Mouse (Mus musculus) E14TG2a.4 (cell line): ENCODE measurements around the gene Herpud1.

Experiments
- H3K27me3 ChIP-seq: 2 replicates; pipeline ENCODE4 v1.6.1; 2014; ENCODE audit warnings: low read length, control low read depth; ENCODE audit not compliant: insufficient read depth
- H3K36me3 ChIP-seq: 2 replicates; pipeline ENCODE4 v1.6.1; 2014; ENCODE audit warnings: low read length, control low read depth; ENCODE audit not compliant: insufficient read depth
- H3K4me1 ChIP-seq: replicated peaks from 2 replicates; pipeline ENCODE4 v1.6.1; 2014; ENCODE audit warnings: low read depth, low read length, control low read depth
- H3K4me3 ChIP-seq: replicated peaks from 2 replicates; pipeline ENCODE4 v1.5.1; 2014; ENCODE audit warnings: mild to moderate bottlenecking, low read length
- H3K9me3 ChIP-seq: 2 replicates; pipeline ENCODE4 v1.6.1; 2014; ENCODE audit warnings: low read length, control low read depth
- CTCF ChIP-seq: conservative IDR thresholded peaks from 2 replicates; pipeline ENCODE4 v1.5.1; 2014; ENCODE audit warnings: low read length
- NANOG ChIP-seq: IDR thresholded peaks from 2 replicates; pipeline ENCODE4 v1.6.1; 2014; ENCODE audit warnings: borderline replicate concordance, low read length, mixed read lengths
- POU5F1 ChIP-seq: IDR thresholded peaks from 2 replicates; pipeline ENCODE4 v1.6.1; 2014; ENCODE audit warnings: low read length, borderline replicate concordance

Gene Herpud1

DNA sequence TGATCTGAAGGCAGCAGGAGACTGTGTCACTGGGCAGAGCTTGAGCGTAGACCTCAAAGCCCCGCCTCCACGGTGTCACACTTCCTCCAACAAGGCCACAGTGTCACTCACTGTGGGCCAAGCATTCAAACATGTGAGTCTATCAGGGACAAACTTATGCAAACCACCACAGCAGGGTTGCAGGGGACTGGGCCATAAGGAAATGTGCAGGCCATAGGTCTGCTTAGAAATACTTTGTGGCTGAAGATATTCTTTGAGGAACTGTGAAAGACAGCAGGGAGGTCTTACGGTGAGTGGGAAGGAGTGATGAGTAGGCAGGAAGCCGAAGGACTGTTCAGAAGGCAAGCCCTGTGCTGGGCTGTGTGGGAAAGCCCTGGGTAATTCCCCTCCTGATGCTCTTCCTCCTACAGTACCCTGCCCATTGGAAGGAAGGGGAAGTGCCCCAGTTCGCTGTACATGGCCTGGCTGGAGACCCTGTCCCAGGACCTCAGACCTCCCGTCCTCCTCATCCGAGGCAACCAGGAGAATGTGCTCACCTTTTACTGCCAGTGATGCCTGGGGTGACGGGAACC, 20.7 kb upstream of the Herpud1 start:
- no peaks in the 10 kb centered on the region for H3K4me1 ChIP-seq
- H3K27me3 ChIP-seq: no peaks in the 10 kb centered on the region
- no peak overlapping the region for H3K4me3 ChIP-seq
- no peak for TF ChIP-seq POU5F1
- no peak for TF ChIP-seq NANOG
- TF ChIP-seq CTCF: no peak
- H3K36me3 ChIP-seq: no peaks in the 10 kb centered on the region
- peaks cover 33% of the 10 kb centered on the region for H3K9me3 ChIP-seq

DNA sequence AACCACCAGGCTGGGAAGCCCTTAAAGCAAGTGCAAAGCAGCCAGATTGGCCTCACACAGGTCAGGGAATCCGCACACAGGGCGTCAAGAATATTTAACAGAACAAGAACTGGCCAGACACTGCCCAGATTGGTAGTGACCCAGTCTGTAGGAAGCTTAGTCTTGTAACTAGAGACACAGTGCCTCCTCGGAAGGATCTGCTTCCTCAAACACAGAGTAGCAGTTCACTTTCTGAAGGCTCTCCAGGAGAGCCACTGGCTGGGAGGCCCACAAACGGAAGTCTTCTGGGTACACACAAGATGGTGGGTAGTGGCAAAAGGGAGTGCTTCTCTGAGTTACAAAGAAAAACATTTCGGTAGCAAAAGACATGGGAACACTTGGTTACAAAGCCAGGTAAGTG, 15.4 kb upstream of the Herpud1 start:
- Histone ChIP-seq H3K4me3 (no peak overlapping the region), H3K27me3 (no peaks in the 10 kb centered on the region), H3K36me3 (no peaks in the 10 kb centered on the region), H3K9me3 (peaks cover 66% of the 10 kb centered on the region), H3K4me1 (no peaks in the 10 kb centered on the region)
- TF ChIP-seq CTCF: no peak
- no peak for TF ChIP-seq POU5F1

DNA sequence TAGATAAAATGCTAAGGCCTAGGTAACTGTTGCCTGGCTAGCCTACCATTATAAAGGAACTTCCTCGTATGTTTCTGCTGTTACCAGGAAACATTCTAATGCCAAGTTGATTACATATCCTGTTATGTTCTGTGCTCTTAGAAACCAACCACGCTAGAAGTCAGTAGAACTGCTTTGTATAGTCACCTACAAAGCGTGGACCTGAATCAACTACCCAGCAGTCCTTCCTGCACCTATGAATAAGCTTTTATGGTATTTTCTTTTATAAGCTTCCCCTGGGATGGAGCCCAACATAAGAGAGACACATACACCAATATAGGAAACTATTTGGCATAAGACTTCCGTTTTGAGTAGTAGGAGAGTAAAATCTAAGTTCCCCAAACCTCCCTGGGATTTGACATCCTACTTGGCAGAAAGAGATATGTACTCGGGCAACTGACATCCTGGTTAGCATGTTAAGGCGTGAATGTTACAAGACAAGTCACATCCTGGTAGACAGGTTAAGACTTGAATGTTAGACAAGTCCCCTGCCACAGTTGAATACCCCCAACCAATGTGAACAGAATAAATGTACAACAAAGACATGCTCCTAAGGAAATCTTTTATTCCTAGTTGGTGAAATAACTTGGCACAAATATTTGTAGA, 13.2 kb upstream of the Herpud1 start:
- 0 out of 2 replicates have a peak, but pooled peaks cover 4% of the 10 kb centered on the region for H3K27me3 ChIP-seq
- no peaks in the 10 kb centered on the region for H3K36me3 ChIP-seq
- H3K4me1 ChIP-seq: no peaks in the 10 kb centered on the region
- peaks cover 55% of the 10 kb centered on the region for H3K9me3 ChIP-seq
- TF ChIP-seq POU5F1 (no peak), CTCF (no peak), NANOG (no peak)
- H3K4me3 ChIP-seq: no peak overlapping the region

DNA sequence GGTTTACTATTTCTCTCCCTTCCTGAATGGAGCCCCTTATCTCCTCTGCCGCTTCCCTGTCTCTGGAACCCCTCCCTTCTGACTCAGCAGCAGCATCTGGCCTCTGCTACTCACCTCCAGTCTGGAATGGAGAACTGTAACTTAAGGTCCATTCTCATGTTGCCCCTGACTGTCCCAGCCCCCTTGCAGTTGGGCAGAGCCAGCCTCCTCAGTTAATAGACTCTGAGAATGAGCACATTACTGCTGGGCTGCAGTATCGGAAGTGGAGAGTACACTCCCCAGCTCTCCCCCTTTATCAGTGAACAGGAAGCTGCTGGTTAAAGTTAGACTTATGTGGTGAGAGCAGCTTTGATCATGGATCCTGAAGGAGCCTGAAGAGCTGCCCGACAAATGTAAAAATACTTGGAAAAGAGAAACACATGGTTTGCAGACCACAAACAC, 10.7 kb upstream of the Herpud1 start:
- Histone ChIP-seq H3K4me3 (no peak overlapping the region), H3K4me1 (no peaks in the 10 kb centered on the region; the same call in 1 of the 2 replicates), H3K27me3 (peaks cover 12% of the 10 kb centered on the region), H3K9me3 (peaks cover 33% of the 10 kb centered on the region), H3K36me3 (no peaks in the 10 kb centered on the region)
- no peak for TF ChIP-seq POU5F1
- TF ChIP-seq NANOG: no peak
- no peak for TF ChIP-seq CTCF

DNA sequence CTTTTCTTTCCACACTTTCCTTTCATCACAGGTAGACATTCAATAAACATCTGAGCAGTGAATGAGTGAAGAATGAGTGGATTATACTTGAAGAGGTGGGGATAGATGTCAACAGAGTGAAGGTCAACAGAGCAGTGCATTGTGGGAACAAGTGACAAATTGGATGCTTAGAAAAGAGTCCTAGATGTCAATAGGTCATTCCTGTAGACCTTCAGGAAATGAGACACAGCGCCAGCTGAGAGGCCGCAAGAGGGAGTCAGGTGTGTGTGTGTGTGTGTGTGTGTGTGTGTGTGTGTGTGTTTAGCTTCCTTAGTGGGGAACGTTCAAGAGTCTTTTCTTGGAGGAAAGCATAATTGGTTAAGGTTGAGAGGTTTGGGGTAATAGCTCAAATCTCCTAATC, 10.1 kb upstream of the Herpud1 start:
- H3K4me1 ChIP-seq: no peaks in the 10 kb centered on the region; the same call in 1 of the 2 replicates
- H3K9me3 ChIP-seq: peaks cover 27% of the 10 kb centered on the region
- no peak overlapping the region for H3K4me3 ChIP-seq
- TF ChIP-seq NANOG: no peak
- TF ChIP-seq CTCF: no peak
- TF ChIP-seq POU5F1: no peak
- peaks cover 12% of the 10 kb centered on the region for H3K27me3 ChIP-seq
- H3K36me3 ChIP-seq: no peaks in the 10 kb centered on the region

DNA sequence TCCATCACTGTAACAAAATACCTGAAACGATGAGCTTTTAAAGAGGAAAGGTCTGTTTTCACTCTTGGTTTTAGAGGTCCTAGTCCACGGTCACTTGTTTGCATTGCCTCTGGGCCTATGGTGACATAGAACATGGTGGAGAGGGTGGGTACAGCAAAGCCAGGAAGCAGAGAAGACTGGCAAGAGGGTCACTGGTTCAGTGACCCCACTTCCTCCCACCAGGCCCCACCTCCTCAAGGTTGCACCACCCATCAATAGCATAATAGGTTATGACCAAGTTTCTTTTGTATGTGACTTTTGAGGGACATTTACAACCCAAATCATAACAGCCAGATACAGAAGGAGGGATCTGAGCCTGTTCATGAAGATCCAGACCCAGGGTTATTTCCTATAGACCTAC, 9.7 kb upstream of the Herpud1 start:
- no peak overlapping the region for H3K4me3 ChIP-seq
- TF ChIP-seq NANOG: no peak
- no peak for TF ChIP-seq CTCF
- no peak for TF ChIP-seq POU5F1
- no peaks in the 10 kb centered on the region; the same call in 1 of the 2 replicates for H3K4me1 ChIP-seq
- no peaks in the 10 kb centered on the region for H3K36me3 ChIP-seq
- peaks cover 12% of the 10 kb centered on the region for H3K27me3 ChIP-seq
- peaks cover 23% of the 10 kb centered on the region for H3K9me3 ChIP-seq

DNA sequence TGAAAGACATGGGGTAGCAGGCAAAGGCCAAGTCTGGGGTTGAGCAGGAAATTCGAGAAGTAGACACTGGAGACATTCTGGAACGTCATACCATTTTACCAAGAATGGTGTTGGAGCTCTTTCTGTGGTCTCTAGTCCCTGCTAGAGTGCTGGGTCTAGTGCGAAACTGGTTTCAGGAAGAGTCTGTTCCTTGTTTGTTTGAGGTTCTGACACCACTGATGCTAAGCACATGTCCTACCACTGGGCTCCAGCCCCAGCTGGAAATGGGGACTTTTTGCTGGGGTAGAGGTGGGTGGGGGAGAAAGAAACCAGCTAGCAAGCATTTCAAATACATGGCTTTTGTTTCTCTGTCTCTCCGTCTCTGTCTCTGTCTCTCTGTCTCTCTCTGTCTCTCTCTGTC, 9.2 kb upstream of the Herpud1 start:
- Histone ChIP-seq H3K9me3 (peaks cover 18% of the 10 kb centered on the region), H3K36me3 (no peaks in the 10 kb centered on the region), H3K4me1 (no peaks in the 10 kb centered on the region; the same call in 1 of the 2 replicates), H3K4me3 (no peak overlapping the region), H3K27me3 (peaks cover 14% of the 10 kb centered on the region)
- TF ChIP-seq POU5F1: no peak
- TF ChIP-seq NANOG: no peak
- no peak for TF ChIP-seq CTCF

DNA sequence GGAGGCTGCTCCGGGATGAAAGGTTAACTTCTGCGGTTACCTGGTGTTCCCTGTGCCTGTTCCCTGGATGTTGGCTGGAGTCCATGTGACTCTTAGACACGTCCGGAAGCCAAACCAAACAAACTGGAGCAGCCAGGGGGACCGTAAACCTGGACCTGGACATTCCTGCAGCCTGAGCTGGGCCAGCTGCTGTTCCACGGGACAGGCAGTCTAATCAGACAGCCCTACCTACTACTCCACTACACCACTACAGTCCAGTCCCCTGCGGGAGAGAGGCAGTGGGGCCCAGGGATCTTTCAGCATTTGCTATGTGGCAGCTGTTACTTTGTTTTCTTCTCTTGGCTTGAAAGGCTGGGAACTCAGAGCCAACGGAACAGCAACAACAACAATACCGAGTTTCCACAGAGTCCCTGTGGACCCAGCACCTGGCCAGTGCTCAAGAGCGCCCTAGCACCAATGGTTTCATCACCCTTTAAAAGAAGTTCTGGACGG, 8.5 kb upstream of the Herpud1 start:
- TF ChIP-seq CTCF: no peak
- TF ChIP-seq NANOG: no peak
- no peak for TF ChIP-seq POU5F1
- no peak overlapping the region for H3K4me3 ChIP-seq

More for the DNA sequence above, 8.5 kb upstream of the Herpud1 start:
- Histone ChIP-seq H3K27me3 (peaks cover 14% of the 10 kb centered on the region), H3K9me3 (peaks cover 11% of the 10 kb centered on the region), H3K4me1 (no peaks in the 10 kb centered on the region; the same call in 1 of the 2 replicates), H3K36me3 (no peaks in the 10 kb centered on the region)
